Mouse (Mus musculus) frontal cortex, postnatal 25 days (tissue): ENCODE data around the gene Vmn2r56.
A peak's percentile ranks its signal among the peaks of the same experiment; 100 is the strongest.
"Not testable (repeated sequence)": the region's sequence is repeated elsewhere in the genome, so short reads cannot be mapped to it uniquely, and the experiment has no call there.

Experiments used
- DNase-seq, 2 experiments: peaks; one replicate each; pipeline ENCODE4 v3.0.0; 2022; ENCODE audit warnings: low spot score in 2 of 2

Vmn2r56 gene

DNA sequence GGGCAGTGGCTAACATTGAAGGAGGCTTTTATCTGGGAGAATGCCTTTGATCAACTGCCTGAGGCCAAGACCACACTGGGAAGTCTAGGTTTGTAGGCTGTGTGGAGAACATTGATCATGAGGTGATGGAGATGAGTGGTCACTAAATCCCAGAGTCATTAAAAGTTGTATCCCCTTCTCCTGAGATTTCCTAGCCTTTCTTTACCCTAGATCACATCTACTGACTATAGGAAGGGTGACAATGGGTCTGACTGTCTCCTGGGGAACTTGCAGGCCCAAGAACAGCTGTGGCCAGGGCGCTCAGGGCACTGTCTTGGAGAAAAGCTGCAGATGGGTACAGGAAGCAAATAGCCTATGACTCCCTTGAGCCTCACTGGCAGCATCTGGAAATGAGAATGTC lies at the start of gene Vmn2r56:
TSS of gene Vmn2r56 (minus strand) at position 101 of the 400 bp plus-strand sequence.
- DNase-seq = no peak

- DNase-seq = peak; percentile 59 to 75
Observed at GRCm38 (mm10) chr7:12780151-12780830, 45.5 kb upstream of the Vmn2r56 start.

DNA sequence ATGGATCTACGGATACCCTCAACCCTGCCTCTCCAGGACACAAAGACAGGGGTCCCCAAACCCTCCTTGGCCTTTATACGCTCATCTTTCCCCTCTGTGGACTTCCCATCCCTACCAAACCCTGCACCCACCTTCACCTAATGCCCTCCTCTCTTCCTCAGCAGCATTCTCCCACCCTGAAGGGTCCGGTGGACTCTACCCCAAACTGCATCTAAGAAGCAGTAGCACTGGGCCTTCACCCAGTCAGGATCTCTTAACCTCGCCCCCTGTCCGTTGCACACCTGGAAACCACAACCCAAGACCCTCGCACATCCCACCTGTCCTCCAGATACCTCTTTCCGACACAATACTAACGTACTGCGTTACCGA lies 45.0 kb upstream of the Vmn2r56 start:
- DNase-seq = no peak

DNA sequence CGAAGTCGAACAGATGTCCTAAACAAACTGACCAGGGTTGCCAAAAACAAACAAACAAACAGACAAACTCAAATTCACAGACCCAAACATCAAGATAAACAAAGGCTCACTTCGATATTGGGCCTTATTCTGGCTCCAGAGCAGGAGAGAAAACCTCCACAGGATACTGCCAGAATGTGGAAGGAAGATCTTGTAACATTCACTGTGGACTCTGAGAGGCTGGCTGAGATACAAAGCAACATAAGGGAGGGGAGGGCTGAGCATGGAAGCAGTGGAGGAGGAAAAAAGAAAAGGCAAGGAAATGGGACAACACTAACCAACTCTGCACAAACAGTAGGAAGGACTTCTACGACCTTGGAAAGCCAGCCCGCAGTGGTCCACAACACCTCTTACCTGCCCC lies 44.3 kb upstream of the Vmn2r56 start:
- DNase-seq = no peak

DNA sequence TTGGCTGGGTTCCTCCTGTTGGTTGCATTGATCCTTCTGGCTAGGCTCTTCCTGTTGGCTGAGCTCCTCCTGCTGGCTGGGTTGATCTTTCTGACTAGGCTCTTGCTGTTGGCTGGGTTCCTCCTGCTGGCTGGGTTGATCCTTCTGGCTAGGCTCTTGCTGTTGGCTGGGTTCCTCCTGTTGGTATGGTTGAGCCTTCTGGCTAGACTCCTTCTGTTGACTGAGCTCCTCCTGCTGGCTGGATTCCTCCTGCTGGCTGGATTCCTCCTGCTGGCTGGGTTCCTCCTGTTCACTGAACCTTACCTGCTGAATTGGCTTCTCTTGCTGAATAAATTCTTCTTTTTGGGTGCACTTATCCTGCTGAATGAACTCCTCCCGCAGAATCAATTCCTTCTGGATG lies 39.8 kb upstream of the Vmn2r56 start:
- peak in 1 of 2 experiments; percentile 28 for DNase-seq

DNA sequence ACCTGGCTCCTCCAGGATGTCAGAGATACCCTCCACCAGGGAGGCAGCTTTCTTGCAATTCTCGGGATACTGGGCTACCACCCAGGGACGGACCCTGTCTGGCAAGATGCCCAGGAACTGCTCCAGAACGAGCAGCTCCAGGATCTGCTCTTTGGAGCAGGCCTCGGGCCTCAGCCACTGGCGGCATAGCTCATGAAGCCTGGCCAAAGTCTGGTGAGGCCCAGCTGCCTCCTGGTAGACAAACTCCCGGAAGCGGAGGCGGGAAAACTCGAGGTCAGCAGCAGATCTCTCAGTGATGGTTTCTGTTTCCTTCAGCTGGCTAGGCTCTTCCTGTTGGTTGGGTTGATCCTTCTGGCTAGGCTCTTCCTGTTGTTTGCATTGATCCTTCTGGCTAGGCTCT lies 39.3 kb upstream of the Vmn2r56 start:
- DNase-seq = no peak

DNA sequence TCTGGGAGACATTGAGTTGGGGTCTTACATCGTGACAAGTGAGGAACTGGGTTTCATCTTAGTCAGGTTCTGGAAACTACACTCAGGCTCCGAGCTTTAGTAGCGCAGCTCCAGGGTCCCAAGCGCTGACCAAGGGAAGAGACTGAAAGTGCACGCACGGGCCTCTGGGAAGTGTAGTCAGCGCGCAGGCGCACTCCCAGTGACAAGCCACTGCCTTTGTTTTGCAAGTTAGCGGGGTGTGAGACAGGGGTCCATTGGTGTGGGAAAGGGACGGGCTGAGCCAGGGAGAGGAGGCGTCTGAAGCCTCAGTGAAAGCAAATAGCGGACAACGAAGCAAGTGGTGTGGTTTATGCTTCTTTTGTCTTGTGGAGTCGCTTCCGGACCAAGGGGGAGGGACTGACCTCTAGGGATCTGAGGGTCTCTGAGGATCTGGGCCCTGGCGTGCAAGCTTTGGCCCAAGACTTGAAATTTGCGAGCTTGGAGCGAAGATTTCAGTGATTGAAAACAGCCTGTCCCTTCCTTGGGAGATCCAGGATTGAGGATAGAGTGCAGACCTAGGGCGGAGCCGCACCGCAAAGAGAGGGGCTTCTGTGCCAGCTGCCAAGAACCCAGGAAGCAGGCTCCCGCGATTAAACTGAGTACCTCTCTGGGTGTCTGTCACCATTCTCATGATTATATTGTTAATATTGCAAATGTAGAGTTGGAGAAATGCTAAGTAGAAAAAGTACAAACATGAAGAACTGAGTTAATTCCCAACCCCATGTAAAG lies 14.8 kb upstream of the Vmn2r56 start:
- DNase-seq = no peak

GRCm38 (mm10) chr7:12684903-12685302 lies 49.9 kb downstream of the Vmn2r56 start, which contains the start of gene Vmn2r55:
Gene Vmn2r55 (minus strand): TSS chr7:12685003.
- DNase-seq = not testable (repeated sequence)

- not testable (repeated sequence) for DNase-seq
Observed at GRCm38 (mm10) chr7:12640219-12640618, 94.6 kb downstream of the Vmn2r56 start, which contains the start of gene Vmn2r54. Gene Vmn2r54 (minus strand): TSS chr7:12640319.
